In genomic region chr8:110201806-110202205, GRCm38 (mm10) we compare ENCODE assay signal across 10 mouse cellular contexts. TPM values are rescaled to one million over a fixed set of nuclear protein-coding genes. Genes with fewer than 3 reads are reported as not detected.
A peak's percentile ranks its signal among the peaks of the same experiment; 100 is the strongest.
DNase-seq lines count a peak whose midpoint lies in the region; ATAC-seq and TF ChIP-seq lines count a peak whose summit lies in the region.
"Had no signal": no experiment of that assay in that cellular context is flagged by ENCODE, and none has a peak within 500 bp of the region (broad histone marks: within the 10 kb centered on the region; RNA-seq: fewer than 3 reads in every experiment).

No protein-coding gene starts in this region.

- H3K4me2 ChIP-seq in kidney, postnatal 0 days (ENCODE audit: low read length): no peak overlapping the region
- H3K4me2 ChIP-seq: embryonic facial prominence, embryonic 15.5 days had no signal

- DNase-seq in kidney, postnatal 0 days (ENCODE audit: low spot score): no peak
- DNase-seq in kidney, postnatal 25 days: no peak
- peak; percentile 5 to 7 for DNase-seq in thymus, postnatal 36 days
- no peak for DNase-seq in thymus, postnatal 0 days (ENCODE audit: low spot score)
- peak; percentile 59 for DNase-seq in embryonic facial prominence, embryonic 10.5 days (ENCODE audit: low spot score)
- no peak for DNase-seq in gastrocnemius, adult 8-10 months (ENCODE audit: low spot score in 2 of 2)
- DNase-seq in layer of hippocampus, adult 11-12 months (ENCODE audit: low spot score): no peak
- DNase-seq: adrenal gland, postnatal 14 days had no signal

- peak; percentile 68 for TF ChIP-seq CTCF in kidney, postnatal 0 days (IDR thresholded peaks at IDR 0.05; ENCODE audit: low read depth)

- H3K27me3 ChIP-seq in kidney, postnatal 0 days (ENCODE audit: insufficient read depth, low read length): no peaks in the 10 kb centered on the region
- H3K27me3 ChIP-seq in embryonic facial prominence, embryonic 10.5 days (replicated peaks; ENCODE audit: low read depth, poor library complexity, severe bottlenecking): no peaks in the 10 kb centered on the region
- H3K27me3 ChIP-seq: embryonic facial prominence, embryonic 15.5 days had no signal

- no peak for ATAC-seq in kidney, postnatal 0 days (replicated peaks; ENCODE audit: low FRiP score, low read depth)

- H3K9me3 ChIP-seq in kidney, postnatal 0 days (replicated peaks; ENCODE audit: low read length): no peaks in the 10 kb centered on the region
- H3K9me3 ChIP-seq in embryonic facial prominence, embryonic 10.5 days: no peaks in the 10 kb centered on the region
- H3K9me3 ChIP-seq: embryonic facial prominence, embryonic 15.5 days had no signal

- no peak overlapping the region for H3K4me3 ChIP-seq in kidney, postnatal 0 days (replicated peaks; ENCODE audit: low read depth, low read length)
- no peak overlapping the region for H3K4me3 ChIP-seq in embryonic facial prominence, embryonic 10.5 days
- H3K4me3 ChIP-seq: embryonic facial prominence, embryonic 15.5 days had no signal

- no peak overlapping the region for H3K27ac ChIP-seq in kidney, postnatal 0 days
- H3K27ac ChIP-seq in embryonic facial prominence, embryonic 10.5 days (replicated peaks): no peak overlapping the region
- H3K27ac ChIP-seq: embryonic facial prominence, embryonic 15.5 days had no signal

- WGBS in kidney, postnatal 0 days: 35% methylated on average over 11 of the region's 11 CpGs
- WGBS in embryonic facial prominence, embryonic 10.5 days: 33% methylated on average over 11 of the region's 11 CpGs

- no peak overlapping the region for H3K9ac ChIP-seq in kidney, postnatal 0 days (ENCODE audit: low read depth, low read length)
- H3K9ac ChIP-seq: embryonic facial prominence, embryonic 15.5 days had no signal

- no peaks in the 10 kb centered on the region for H3K36me3 ChIP-seq in kidney, postnatal 0 days (ENCODE audit: insufficient read depth, low read length)
- H3K36me3 ChIP-seq in embryonic facial prominence, embryonic 10.5 days (replicated peaks): no peaks in the 10 kb centered on the region
- H3K36me3 ChIP-seq: embryonic facial prominence, embryonic 15.5 days had no signal

- H3K4me1 ChIP-seq in kidney, postnatal 0 days (replicated peaks; ENCODE audit: insufficient read depth, low read length): no peaks in the 10 kb centered on the region
- H3K4me1 ChIP-seq in embryonic facial prominence, embryonic 10.5 days: no peaks in the 10 kb centered on the region
- H3K4me1 ChIP-seq: embryonic facial prominence, embryonic 15.5 days had no signal

RNA-seq across cellular contexts. Expression of gene Cmtr2, which starts 13.7 kb away (rescaled TPM):
- polyA plus RNA-seq in kidney, postnatal 0 days (2015; fragmentation: Nextera tagmentation; extraction: Ambion mirVana): 8.0 and 9.2 TPM in 2 replicates
- 6.9 and 7.6 TPM in 2 replicates for polyA plus RNA-seq in thymus, postnatal 0 days (2015; fragmentation: Nextera tagmentation; extraction: Ambion mirVana)
- polyA plus RNA-seq in embryonic facial prominence, embryonic 10.5 days (2016; fragmentation: Nextera tagmentation; extraction: Ambion mirVana): 10.2 and 10.9 TPM in 2 replicates
- 1 to 10 TPM; 2.6 to 4.4 (median 3.4) TPM for total RNA-seq in gastrocnemius, adult 8-10 months (2022)

RNA-seq across cellular contexts. Expression of gene Calb2, which starts 33.8 kb away (rescaled TPM):
- polyA plus RNA-seq in kidney, postnatal 0 days (2015; fragmentation: Nextera tagmentation; extraction: Ambion mirVana): not detected in 2 replicates
- 1.3 and 1.4 TPM in 2 replicates for polyA plus RNA-seq in thymus, postnatal 0 days (2015; fragmentation: Nextera tagmentation; extraction: Ambion mirVana)
- 3.3 and 3.7 TPM in 2 replicates for polyA plus RNA-seq in embryonic facial prominence, embryonic 10.5 days (2016; fragmentation: Nextera tagmentation; extraction: Ambion mirVana)
- total RNA-seq in gastrocnemius, adult 8-10 months (2022): not detected
- total RNA-seq: hematopoietic stem cell, adult 5-6 weeks had no signal

Comparison
In these comparisons a context has a peak if more than half of its experiments do, and no peak if none do; other contexts are left out.
1. DNase-seq: peak in thymus, postnatal 36 days (2 of 2) and embryonic facial prominence, embryonic 10.5 days (single experiment); none in kidney, postnatal 0 days (single experiment), kidney, postnatal 25 days (0 of 2), thymus, postnatal 0 days (single experiment), gastrocnemius, adult 8-10 months (0 of 2) and layer of hippocampus, adult 11-12 months (single experiment).